Mouse (Mus musculus) ovary, adult 18-20 months (tissue): ENCODE measurements around the gene Slc12a5.

Experiments used
- DNase-seq: peaks from one replicate; pipeline ENCODE4 v3.0.0; 2022; ENCODE audit warnings: low spot score, mixed read lengths

Gene Slc12a5

GRCm38 (mm10) chr2:164960716-164961441 lies at the start of gene Slc12a5:
Gene Slc12a5 (plus strand): TSS chr2:164960802.
- no peak for DNase-seq

GRCm38 (mm10) chr2:164911086-164912048 lies 49.2 kb upstream of the Slc12a5 start, which contains the start of gene Zfp335:
Gene Zfp335 (minus strand): TSS chr2:164911757.
- DNase-seq, result peak; percentile 91

- DNase-seq, result peak; percentile 44
Measured at GRCm38 (mm10) chr2:164912151-164912550, 48.5 kb upstream of the Slc12a5 start.

DNA sequence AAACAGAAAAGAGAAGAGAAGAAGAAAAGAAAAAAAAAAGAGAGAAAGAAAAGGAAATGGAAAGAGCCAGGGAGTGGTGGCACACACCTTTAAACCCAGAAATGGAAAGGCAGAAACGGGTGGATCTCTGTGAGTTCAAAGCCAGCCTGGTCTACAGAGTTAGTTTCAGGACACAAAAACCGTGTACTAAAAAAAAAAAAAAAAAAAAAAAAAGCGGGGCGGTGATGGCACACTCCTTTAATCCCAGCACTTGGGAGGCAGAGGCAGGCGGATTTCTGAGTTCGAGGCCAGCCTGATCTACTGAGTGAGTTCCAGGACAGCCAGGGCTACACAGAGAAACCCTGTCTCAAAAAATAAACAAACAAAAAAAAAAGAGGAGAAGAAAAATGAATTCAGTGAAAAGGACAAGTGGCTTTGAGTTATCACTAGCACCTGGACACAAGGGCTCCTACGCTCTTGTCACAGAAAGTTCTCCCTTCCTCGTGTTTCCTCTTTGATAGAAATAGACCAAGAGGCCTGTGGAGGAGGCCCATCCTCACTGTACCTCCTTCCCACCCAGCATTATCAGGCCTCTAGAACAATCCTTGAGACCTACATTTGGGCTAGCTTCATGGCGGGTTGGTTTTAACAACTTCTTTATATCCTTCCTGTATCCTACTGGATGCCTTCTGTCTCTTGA lies 47.7 kb upstream of the Slc12a5 start:
- no peak for DNase-seq

DNA sequence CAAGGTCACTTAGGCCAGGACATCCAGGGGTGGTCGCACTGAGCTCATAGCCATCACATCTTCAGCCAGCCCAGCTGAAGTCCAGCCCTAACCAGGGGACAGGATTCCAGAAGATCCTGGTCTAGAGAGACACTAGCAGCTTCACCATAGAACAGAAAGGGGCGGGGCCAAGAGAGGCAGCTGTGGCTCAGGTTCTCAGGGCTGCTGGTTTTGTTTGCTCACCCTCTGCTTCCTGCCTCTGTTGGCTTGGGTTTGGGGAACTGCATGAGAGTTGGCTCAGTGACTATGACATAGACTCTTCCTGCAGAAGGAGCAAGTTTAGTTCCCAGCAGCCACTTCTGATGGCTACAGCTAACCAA lies 47.2 kb upstream of the Slc12a5 start:
- DNase-seq, result no peak

- DNase-seq, result no peak
Measured at GRCm38 (mm10) chr2:164916820-164917219, 43.8 kb upstream of the Slc12a5 start.

DNA sequence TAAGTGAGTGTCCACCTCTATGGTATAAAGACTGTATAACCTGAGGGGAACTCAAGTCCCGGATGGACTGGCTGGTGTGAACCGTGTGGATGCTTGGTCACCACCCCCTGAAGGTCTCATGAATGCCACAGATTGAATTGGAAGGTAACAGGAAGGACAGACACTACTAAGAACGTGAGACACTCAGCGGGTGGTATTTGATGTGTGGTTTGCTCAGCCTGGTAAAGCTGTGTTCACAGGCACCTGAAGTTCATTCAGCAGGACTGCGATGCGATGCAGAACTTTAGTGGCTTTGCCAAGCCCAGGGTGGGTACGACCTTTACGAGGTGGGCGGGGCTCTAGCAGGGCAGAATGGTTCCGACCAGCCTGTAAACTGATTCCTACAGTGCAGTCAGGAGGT lies 43.2 kb upstream of the Slc12a5 start:
- DNase-seq, result no peak

DNA sequence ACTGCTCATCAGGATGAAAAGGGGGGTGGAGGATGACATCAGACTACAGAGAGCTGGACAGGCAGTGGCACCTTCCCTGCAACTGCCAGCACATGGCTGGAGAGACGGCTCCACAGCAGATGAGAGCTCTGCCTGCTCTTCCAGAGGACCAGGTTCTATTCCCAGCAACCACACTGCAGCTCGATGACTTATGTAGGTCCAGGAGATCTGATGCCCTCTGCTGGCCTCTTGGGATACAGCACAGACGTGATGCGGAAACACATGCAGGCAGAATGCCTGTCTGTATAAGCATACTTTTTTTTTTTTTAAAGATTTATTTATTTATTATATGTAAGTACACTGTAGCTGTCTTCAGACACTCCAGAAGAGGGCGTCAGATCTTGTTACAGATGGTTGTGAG lies 42.3 kb upstream of the Slc12a5 start:
- no peak for DNase-seq

DNA sequence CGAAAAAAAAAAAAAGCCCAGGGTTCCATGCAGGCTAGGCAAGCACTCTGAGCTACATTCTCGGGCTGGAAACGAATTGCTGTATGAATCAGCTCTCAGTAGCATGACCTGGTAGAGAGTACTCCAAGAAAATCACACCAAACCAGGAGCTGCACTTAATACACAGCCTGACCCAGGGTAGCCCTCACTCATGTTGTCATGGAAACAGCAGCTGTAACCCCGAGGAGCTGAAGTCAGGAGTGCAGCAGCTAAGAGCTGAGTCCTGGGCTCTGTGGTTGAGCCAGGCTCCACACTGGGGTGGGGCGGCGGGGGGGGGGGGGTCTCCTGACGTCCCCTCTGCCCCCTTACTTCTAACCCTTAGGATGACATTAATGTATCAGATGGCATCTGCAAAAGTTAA lies 38.6 kb upstream of the Slc12a5 start:
- no peak for DNase-seq

DNA sequence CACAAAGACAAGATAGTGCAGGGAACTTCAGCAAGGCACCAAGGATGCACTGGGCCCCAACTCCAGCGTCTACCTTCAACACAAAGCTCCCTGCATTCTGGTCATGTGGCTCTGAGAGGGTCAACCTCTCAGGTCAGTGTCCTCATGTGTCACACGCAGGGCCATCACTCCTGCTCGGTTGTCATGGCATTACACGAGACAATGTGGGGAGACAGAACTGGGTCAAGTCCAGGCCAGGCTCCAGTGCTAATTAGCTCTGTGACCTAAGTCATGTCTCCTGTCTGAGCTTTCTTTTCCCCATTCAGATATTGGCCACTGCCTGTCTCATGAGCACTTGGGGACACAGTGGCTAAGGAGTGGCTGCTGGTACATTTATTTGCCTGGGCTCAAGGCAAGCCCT lies 37.3 kb upstream of the Slc12a5 start:
- no peak for DNase-seq

GRCm38 (mm10) chr2:164924100-164924857 lies 36.3 kb upstream of the Slc12a5 start:
- DNase-seq, result peak; percentile 70

GRCm38 (mm10) chr2:164930706-164931581 lies 29.7 kb upstream of the Slc12a5 start:
- DNase-seq, result no peak

GRCm38 (mm10) chr2:164933534-164933933 lies 27.1 kb upstream of the Slc12a5 start:
- no peak for DNase-seq

- DNase-seq, result no peak
Measured at GRCm38 (mm10) chr2:164935991-164936390, 24.6 kb upstream of the Slc12a5 start.

GRCm38 (mm10) chr2:164938146-164939091 lies 22.2 kb upstream of the Slc12a5 start:
- DNase-seq, result peak; percentile 48

GRCm38 (mm10) chr2:164939106-164939505 lies 21.5 kb upstream of the Slc12a5 start:
- DNase-seq, result no peak

DNA sequence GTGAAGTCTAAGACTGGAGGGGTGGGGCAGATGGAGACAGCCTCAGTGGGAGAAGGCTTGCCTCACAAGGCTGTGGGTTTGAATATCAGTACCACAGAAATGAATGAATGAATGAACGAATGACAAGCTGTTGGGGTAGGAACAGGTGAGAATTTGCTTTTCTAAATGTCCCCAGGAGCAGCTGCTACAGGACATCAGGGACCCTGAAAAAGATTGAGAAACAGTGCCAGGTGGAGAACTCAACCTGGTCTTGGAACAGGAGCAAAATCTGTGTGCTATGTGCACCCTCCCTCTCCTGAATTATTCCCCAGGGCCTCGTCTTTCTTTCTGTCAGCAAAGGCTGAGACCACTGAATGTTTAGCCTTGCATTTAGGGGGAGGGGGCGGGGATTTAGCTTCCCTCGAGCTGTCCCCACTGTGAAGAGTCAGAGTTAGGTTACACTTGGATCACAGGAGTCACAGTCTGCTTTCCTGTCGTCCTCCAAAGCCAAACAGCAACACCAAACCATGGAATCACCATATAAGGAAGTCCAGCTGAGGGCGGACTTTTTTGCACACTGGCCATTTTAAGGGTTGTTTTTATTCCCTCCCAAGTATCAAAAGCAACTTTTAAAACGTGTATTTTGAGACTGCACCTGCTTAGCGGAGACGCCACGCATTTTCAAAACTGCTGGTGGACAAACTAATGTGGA lies 20.3 kb upstream of the Slc12a5 start, which contains the start of gene Mmp9:
Mmp9 (plus strand) TSS at position 641 of the 691 bp plus-strand sequence.
- no peak for DNase-seq

DNA sequence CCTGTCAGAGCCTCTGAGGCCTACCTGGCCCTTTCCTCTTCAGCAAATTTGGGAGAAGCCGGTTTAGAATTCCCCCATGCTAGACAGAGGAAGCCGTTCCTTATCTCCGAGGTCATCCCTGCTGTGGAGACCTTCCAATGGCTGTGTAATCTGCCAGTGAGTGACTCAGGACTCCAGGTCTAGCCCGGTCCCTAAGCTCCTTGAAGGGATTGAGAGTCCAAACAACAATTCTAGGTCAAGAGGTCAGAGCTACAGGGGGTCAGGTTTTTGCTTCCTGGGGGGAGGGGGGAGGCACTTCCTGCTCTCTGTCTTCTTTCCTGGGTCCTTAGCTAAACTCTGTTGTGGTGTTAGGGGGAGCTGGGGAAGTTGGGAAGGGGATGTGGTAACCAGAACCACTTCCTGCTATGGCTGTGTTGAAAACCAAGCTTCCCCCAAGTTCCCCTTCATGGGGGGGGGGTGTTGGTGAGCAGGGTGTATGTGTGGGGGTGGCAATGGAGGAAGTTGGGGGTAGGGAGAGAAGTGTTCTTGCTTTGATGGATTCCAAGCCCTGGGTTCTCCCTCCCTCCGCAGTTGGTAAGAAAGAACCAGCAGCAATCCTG lies 17.8 kb upstream of the Slc12a5 start:
- no peak for DNase-seq
